Mouse (Mus musculus): ENCODE measurements around the gene Abtb2.

The Abtb2 gene

GRCm38 (mm10) chr2:103685581-103685980, 119.5 kb downstream of the Abtb2 start:
- DNase-seq (ENCODE audit: extremely low read depth, low read depth, low spot score): no peak

GRCm38 (mm10) chr2:103687143-103687542, 121.0 kb downstream of the Abtb2 start:
- DNase-seq (ENCODE audit: extremely low read depth, low read depth, low spot score): no peak

DNA sequence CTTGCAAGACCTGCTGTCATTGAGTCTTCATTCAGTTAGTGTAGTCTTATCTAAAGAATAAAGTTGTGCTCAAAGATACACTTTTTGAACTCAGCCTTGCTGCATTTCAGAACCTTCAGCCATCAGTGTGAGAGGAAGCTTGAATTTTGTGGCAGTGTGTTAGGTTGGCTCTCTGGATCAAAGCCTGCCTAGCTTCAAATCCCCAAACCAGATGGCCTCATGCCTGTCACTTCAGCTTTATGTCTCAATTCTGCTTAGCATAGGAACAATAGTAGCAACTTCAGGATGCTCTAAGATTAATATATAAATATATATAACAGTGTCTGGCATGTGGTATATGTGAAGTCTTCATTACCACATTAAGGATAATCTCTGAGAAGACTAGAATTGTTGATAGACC, 121.8 kb downstream of the Abtb2 start:
- no peak for DNase-seq (ENCODE audit: extremely low read depth, low read depth, low spot score)

- DNase-seq (ENCODE audit: extremely low read depth, low read depth, low spot score): no peak
Observed at GRCm38 (mm10) chr2:103690425-103690824, 124.3 kb downstream of the Abtb2 start.

DNA sequence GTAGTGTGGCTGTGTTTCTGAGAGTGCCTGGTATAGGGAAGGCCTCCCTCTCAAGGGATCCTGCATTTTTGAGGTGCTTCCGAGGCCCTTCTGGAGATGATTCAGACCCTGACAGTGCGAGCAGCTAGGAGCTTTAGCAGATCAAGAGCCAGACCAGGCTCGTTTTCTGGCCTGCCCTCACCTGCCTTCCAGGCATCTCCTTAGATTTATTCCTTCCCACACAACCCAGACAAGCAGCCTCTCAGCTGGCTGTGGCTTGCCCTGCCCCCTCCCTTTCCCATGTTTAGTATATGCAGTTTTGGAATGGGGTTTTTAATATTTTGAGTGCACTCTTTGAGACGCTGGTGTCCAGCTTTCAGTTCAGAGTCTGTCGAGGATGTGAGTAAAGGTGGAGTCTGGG, 124.7 kb downstream of the Abtb2 start:
- DNase-seq (ENCODE audit: extremely low read depth, low read depth, low spot score): peak; percentile 75

DNA sequence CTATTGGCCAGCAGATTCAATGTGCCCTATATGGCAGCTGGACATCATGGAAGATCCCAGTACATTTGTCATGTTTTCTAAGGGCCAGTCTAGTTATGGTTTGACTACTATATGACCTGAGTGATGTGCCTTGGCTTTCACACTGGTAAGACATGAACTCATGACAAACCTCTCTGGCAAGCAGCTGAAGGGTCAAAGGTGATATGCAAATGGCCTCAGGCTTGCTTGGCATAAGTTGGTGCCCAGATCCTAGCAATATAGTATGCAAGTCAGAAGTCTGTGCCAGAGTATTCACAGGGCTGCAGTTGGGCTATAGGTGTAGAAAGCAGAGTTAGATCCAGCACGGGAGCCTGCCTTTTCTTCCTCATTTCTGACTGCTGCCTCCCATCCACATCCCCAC, 125.2 kb downstream of the Abtb2 start:
- peak; percentile 74 for DNase-seq (ENCODE audit: extremely low read depth, low read depth, low spot score)

- DNase-seq (ENCODE audit: extremely low read depth, low read depth, low spot score): peak; percentile 73
Observed at GRCm38 (mm10) chr2:103692810-103693209, 126.7 kb downstream of the Abtb2 start.

- no peak for DNase-seq (ENCODE audit: extremely low read depth, low read depth, low spot score)
Observed at GRCm38 (mm10) chr2:103694777-103695563, 128.9 kb downstream of the Abtb2 start.

DNA sequence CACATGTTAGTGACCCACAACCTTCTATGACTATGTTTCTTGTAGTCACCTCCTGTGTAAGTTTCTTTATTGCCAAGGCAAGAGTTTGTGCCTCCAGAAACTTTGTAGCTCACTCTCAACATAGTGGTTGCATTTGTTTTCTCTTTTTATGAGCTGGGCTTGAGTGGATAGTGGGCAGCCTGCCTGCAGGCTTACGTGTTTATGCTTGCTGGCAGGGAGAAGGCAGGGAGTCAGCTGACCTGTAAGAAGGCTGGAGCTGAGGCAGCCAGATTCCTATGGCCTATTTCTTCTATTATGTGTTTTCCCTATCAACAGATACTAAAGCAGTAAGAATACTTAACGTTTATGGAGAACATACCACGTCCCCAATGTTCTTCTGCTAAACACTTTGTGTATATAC, 130.1 kb downstream of the Abtb2 start:
- DNase-seq (ENCODE audit: extremely low read depth, low read depth, low spot score): no peak

- no peak for DNase-seq (ENCODE audit: extremely low read depth, low read depth, low spot score)
Observed at GRCm38 (mm10) chr2:103700514-103700913, 134.4 kb downstream of the Abtb2 start.

DNA sequence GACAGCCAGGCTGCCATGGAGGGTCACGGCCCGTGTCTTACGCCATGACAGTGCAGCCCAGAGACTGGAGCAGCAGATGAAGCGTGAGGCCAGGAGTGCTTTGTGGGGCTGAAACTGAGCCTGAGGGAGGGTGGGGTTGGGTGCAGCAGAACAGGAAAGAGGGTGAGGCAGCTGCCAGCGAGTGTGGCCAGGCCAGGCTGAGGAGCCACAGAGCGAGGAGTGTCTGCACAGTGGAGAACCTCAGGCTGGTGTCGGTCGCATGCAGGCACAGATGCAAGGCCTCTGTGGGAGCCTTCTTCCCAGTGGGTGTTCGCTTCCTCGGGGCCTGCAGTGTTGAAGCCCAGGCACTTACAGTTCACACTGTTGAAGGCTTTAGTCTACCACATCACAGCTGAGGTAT, 137.2 kb downstream of the Abtb2 start:
- DNase-seq (ENCODE audit: extremely low read depth, low read depth, low spot score): no peak

DNA sequence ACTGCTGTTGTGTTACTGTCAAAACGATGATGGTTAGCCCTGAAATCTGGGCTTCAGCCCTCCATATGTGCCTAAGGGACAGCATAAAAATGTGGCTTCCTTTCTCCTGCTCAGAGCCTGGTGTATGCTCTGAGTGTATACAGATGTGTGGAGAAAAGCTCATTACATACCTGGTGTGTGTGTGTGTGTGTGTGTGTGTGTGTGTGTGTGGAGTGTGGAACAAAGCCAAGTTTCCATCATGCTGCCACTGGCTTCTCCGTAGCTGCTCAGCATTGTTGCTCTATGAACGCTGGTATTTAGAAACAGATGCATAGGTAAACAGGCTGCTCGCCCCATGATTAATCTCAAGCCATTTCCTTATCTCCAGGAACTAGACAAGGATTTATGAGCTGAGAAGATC, 137.8 kb downstream of the Abtb2 start:
- no peak for DNase-seq (ENCODE audit: extremely low read depth, low read depth, low spot score)

GRCm38 (mm10) chr2:103705826-103706225, 139.7 kb downstream of the Abtb2 start:
- DNase-seq (ENCODE audit: extremely low read depth, low read depth, low spot score): no peak

DNA sequence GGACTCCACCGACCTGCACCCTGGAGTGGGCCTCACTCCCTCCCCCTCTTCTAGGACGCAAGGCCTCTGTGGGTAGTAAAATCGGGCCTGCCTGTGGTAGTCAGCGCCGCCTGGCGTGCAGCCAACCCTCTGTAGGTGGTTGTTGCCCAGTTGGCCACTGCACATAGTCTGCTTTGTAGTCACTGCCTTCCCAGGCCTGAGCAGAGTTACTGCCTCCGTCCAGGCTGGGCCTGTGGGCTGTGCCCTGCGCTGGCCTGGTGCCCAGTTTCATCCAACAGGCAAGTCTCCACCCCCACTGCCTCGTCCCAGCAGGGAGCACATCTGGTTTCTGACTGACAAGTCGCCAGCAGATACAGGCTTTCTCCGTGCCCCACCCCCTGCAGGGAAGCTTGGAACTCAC, 140.1 kb downstream of the Abtb2 start:
- DNase-seq (ENCODE audit: extremely low read depth, low read depth, low spot score): no peak

DNA sequence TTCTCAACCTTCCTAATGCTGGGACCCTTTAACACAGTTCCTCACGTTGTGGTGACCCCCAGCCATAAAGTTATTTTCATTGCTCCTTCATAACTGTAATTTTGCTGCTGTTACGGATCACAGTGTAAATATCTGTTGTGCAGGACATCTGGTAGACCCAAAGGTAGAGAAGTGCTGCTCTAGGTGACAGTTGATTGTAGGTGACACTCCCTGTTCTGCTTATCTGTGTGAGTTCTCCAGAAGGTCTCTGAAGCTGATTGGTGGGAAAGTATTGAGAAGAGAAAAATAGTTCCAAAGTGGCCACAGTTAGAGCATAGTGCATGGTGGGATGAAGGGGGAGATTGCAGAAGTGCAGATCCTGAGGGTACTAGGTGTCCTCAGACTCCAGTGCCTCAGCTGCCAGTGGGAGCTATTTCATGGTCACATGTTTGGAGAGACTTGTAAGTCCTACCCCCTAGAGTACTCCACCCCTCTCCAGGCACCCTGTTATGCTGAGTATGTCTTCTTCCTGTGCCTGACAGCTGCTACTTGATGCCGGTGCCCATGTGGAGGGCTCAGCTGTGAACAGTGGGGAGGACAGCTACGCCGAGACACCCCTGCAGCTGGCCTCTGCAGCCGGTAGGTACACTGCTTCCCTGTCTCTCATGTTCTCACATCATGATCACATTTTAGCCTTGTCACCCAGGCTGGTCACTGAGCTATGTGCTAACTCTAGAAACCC, 141.1 kb downstream of the Abtb2 start:
- no peak for DNase-seq (ENCODE audit: extremely low read depth, low read depth, low spot score)

GRCm38 (mm10) chr2:103710849-103711248, 144.7 kb downstream of the Abtb2 start:
- DNase-seq (ENCODE audit: extremely low read depth, low read depth, low spot score): no peak

- DNase-seq (ENCODE audit: extremely low read depth, low read depth, low spot score): no peak
Observed at GRCm38 (mm10) chr2:103713831-103714230, 147.7 kb downstream of the Abtb2 start.

DNA sequence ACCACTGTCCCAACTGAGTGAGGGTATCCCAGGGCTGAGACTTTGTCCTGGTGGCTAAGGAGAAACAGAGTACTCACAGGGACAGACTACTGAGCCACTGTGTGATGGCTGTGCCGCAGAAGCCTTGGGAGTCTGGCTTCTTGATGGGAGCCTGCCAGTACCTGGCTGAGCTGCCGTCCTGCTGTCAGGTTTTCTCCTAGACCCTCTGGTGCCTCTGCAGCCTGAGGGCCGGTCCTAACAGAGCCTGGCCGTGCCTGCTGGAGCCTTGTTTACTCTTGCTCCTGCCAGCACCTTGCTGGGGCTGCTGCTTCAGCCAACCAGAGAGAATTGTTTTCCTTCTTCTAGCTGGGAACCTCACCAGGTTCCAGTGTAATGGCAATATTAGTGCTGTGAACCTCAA, 148.3 kb downstream of the Abtb2 start:
- no peak for DNase-seq (ENCODE audit: extremely low read depth, low read depth, low spot score)

DNA sequence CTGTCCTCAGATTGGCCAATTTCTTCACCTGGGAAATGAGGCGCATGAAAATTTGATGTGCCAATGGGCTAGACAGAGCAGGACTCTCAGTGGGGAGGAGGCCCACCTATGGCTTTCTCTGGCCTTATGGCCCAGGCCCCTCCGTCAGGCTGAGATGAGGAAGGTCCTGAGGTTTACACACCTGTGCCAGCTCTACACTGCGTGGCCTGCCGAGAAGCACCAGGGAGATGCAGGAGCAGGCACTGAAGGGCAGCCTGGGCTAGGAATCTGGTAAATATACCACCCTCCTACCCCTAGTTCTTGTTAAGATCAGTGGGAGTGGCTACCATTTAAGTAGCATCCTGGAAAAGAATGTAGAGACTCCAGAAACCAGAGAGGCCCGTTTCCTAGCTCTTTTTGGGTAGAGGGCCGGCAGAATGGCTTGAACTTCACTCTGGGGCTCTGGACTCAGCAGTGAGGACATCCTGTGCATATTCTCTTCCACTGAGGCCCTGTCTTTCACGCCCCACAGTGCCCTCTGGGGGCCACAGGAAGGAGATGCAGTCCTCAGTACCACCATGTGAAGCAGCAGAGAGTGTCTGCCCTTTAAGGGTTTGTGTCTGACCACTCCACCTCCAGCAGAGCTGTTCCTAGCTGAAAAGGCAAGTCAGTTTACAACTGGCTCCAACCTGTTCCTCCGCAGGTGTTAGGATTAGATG, 152.6 kb downstream of the Abtb2 start:
- no peak for DNase-seq (ENCODE audit: extremely low read depth, low read depth, low spot score)

DNA sequence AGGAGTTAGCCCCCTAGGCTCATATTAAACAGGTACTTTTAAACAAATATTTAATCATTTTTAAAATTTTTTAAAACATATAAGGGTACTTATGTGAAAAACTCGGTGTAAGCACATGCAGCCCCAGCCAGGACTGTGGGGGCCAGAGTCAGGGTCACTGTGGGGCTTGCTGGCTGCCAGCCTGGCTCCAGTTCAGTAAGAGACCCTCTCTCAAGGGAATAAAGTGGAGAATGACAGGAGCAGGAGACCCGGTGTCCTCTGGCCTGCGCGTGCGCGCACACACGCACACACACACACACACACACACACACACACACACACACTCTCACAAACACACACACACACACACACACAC, 153.2 kb downstream of the Abtb2 start:
- no peak for DNase-seq (ENCODE audit: extremely low read depth, low read depth, low spot score)

GRCm38 (mm10) chr2:103724521-103724920, 158.4 kb downstream of the Abtb2 start:
- DNase-seq (ENCODE audit: extremely low read depth, low read depth, low spot score): no peak

- no peak for DNase-seq (ENCODE audit: extremely low read depth, low read depth, low spot score)
Observed at GRCm38 (mm10) chr2:103728027-103728540, 162.0 kb downstream of the Abtb2 start.
